Mouse (Mus musculus) heart, postnatal 4 days (tissue): Measurements from ENCODE around the gene Olfr51. TPM values are rescaled to one million over a fixed set of nuclear protein-coding genes. Genes with fewer than 3 reads are reported as not detected.

Experiments
- total RNA-seq, 2 experiments: library from RNA; stranded (reverse); gene quantifications; 2 replicates each; pipeline ENCODE4 v1.2.3; 2021

The Olfr51 gene
- total RNA-seq, 2 experiments from 2014 or later: not detected

Other genes with a start within 250 kb of the Olfr51 start
- 10 to 100 TPM in 1 of 2 experiments, 1 to 10 TPM in 1; 9.8 to 10.1 TPM for gene Zfp354c, start 175.9 kb upstream of the Olfr51 start, total RNA-seq
- gene Zfp879, start 162.0 kb upstream of the Olfr51 start, total RNA-seq: under 1 TPM; 0.38 to 0.62 TPM
- not detected for gene Grm6, start 152.9 kb upstream of the Olfr51 start, total RNA-seq
- gene Zfp454, start 115.9 kb upstream of the Olfr51 start, total RNA-seq: 1 to 10 TPM; 1.4 to 1.5 TPM
- 1 to 10 TPM; 2.8 to 3.7 TPM for gene Zfp2, start 87.4 kb upstream of the Olfr51 start, total RNA-seq
- under 1 TPM; 0.88 to 0.92 TPM for gene Zfp354b, start 72.0 kb upstream of the Olfr51 start, total RNA-seq
- not detected for gene 4933414I15Rik, start 59.8 kb upstream of the Olfr51 start, total RNA-seq
- not detected for gene Prop1, start 49.8 kb upstream of the Olfr51 start, total RNA-seq
- gene Olfr1378, start 37.1 kb upstream of the Olfr51 start, total RNA-seq: not detected
- not detected for gene Olfr1377, start 21.6 kb upstream of the Olfr51 start, total RNA-seq
- not detected for gene Olfr54, start 10.6 kb downstream of the Olfr51 start, total RNA-seq
- not detected for gene Olfr1375, start 44.5 kb downstream of the Olfr51 start, total RNA-seq
- gene Zfp354a, start 55.7 kb downstream of the Olfr51 start, total RNA-seq: 1 to 10 TPM; 2.1 to 2.2 TPM
- gene Gm12569, start 216.9 kb downstream of the Olfr51 start, total RNA-seq: not detected